Mouse (Mus musculus) cerebellum, adult 9-10 months (tissue): ENCODE measurements around the gene Myo10.

Source experiments
- DNase-seq: peaks from one replicate; pipeline ENCODE4 v3.0.0; 2022

The Myo10 gene

DNA sequence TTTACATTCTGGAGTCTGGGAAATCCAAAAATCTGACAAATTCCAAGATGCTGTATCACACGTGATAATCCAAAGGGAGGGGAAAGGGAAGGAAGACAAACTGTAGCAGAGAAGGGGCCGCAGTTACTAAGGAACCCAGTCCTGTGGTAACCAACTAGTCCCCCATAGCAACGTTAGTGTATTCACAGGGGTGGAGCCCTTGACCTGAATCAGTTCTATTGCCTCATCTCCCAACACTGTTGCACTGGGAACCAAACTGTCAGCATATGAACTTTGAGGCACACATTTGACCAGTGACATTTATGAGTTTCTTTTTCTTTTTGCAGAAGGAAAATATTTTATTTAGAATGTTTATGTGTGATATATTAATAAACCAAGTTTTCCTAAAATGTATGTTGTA, 237.1 kb downstream of the Myo10 start:
- DNase-seq, result no peak

GRCm38 (mm10) chr15:25861900-25862299, 239.6 kb downstream of the Myo10 start:
- no peak for DNase-seq
